Mouse (Mus musculus) induced T-regulatory cell, adult 2 months (primary cell): ENCODE measurements around the gene Adam17.

ENCODE experiments used
- DNase-seq: peaks from one replicate; pipeline ENCODE4 v3.0.0-alpha.2; 2012; ENCODE audit warnings: low read depth

Gene Adam17

DNA sequence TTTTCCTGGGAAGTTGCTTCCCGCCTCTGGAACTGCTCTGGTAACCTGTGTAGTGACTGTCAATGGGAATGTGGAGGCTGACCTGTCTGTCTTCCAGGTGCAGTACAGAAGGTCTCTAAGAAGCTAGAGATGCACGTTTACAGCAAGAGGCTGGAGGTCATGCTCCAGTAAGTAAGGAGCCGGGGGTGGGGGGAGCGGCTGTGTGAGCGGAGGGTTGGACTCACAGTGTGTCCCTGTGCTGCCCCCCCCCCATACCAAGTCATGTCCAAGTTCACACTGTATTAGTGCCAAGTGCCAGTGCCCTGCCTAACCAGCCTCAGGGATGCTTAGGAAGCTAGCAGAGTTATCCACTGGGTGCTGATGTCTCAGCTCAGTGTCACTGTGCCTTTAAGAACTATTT lies 61.2 kb downstream of the Adam17 start:
- no peak for DNase-seq

DNA sequence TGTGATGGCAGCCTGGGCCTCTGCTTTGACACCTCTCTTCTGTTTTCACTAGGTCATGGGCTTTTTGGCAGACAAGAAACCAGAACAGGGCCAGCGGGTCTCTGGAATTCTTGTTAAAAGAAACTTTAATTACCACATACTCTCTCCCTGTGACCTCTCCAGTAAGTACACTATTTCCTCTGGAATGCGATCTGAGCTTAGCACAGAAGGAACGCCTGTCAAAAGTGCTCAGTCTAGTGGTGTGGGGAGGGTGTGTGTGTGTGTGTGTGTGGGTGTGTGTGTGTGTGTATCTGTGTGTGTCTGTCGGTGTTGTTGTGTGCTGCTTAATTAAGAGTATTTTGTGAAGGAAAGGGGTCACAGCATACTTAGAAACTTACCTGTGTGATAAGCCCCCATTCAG lies 66.7 kb downstream of the Adam17 start:
- DNase-seq, result no peak

GRCm38 (mm10) chr12:21305741-21306140 lies 67.7 kb downstream of the Adam17 start:
- DNase-seq, result no peak

DNA sequence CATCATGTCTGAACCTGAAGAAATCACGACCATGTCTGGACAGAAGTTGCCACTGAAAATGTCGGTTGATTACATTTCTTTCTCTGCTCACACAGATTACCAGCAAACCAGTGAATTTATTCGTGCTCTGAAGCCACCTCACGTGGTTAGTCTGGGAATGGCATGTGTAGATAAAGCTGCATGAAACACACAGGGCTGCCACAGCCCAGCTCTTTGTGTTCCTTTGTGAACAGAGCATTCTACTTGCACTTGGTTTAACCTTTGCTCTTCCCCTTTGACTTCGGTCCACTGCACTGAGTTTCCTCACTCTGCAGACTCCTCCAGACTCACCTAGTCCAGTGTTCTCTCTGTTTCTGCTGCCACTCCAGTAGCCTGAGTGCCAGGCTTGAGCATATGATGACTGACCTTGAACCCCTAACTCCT lies 71.1 kb downstream of the Adam17 start:
- no peak for DNase-seq

- DNase-seq, result no peak
Observed at GRCm38 (mm10) chr12:21301932-21302331, 71.5 kb downstream of the Adam17 start.

DNA sequence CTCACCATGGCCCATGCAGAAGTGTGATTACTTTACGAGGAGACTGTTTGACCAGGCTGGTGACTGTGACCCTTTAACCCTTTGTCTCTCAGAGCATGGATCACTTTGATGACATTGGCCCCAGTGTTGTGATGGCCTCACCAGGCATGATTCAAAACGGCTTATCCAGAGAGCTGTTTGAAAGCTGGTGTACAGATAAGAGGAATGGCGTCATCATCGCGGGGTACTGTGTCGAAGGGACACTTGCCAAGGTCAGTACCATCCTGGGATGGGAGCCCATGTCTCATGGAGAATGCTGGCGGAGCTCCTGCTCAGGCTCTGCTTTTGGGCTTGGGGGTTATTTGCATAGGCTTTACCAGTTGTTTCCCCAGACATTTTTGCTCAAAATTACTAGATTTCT lies 72.1 kb downstream of the Adam17 start:
- DNase-seq, result no peak

DNA sequence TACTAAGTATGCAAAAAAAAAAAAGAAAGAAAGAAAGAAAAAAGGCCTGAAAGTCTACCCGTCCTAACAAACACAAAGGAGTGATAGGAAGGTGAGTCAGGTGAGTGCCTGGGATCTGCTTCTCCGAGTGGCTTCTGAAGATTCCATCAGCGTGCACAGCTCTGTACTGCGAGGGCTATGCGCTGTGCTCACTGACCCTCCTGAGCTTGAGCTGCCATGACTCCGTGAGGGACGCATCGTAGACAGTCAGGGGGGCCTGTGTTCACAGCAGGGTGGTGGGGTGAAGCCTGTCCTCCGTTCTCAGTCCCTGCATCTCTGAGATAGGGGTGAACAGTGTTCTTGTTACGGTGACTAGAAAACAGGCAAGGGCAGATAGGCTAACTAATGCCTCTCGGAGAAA lies 74.6 kb downstream of the Adam17 start:
- DNase-seq, result no peak

DNA sequence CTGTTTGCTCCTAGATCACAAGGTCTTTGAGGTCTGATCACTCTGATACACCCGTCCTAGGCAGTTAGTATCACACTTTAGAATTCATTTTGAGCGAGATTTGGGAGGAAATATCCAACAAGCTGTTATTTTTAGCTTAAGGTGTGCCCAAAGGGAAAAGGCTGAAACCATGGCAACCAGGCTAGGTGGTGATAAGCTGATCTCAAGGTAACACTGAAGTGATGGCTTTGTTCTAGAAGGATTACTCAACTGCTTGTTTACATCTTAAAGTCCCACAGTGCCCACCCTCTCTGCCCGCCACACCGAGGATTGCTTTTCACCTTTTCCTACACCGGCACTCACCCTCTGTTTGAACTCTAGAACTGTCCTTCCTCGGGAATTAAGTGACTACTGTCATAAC lies 83.8 kb downstream of the Adam17 start:
- no peak for DNase-seq

DNA sequence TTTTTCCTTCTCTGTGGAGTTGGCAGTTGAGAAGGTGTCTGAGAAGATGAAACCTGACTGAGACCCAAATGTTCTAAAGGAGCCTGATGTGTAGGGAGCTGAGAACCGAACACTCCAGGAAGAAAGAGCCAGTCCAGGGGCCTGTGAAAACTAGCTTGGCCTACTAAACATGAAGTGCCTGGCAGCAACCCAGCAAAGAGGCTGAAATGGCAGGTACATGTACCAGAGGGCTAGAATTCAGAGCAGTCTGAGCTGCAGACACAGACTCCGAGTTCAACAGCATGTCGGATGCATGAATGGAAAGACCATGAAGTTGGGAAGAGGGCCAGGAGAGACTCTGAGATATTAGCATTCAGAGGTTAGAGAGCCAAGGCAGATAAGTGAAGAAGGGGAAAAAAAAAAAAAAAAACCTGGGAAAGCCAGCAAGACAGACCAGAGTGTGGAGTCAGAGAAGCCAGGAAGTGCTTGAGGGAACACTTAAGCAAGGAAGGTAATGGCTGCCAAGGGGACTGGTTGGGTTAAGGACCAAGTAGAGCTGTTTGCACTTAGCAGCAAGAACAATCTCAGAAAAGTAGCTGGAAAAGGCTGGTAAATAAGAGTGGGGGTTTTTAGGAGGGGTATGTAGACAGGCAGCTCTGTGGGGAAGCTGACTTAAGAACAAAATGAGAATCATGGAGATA lies 84.6 kb downstream of the Adam17 start:
- no peak for DNase-seq

GRCm38 (mm10) chr12:21286712-21287650 lies 86.5 kb downstream of the Adam17 start:
- peak; percentile 78 for DNase-seq

DNA sequence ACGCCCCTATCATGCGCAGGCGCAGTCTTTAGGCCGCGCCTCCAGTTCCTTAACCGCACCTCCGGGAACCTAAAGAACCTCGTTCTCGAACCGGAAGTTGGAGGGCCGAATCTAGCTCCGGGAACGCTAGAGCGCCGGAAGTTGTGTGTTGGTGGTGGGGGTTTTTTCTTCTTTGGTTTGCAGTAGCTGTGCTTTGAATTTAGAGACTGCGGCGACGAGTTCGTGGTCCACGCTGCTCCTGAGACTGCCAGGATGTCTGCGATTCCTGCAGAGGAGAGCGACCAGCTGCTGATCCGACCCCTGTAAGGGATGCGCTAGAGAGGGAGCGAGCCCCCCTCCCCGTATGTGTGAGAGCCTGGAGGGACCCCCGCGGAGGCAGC lies 87.2 kb downstream of the Adam17 start, which contains the start of gene Itgb1bp1:
Gene Itgb1bp1, minus strand, starts transcription at position 42 of the 380 bp plus-strand sequence.
- DNase-seq, result peak; percentile 99

GRCm38 (mm10) chr12:21285508-21286242 lies 87.8 kb downstream of the Adam17 start:
- no peak for DNase-seq

DNA sequence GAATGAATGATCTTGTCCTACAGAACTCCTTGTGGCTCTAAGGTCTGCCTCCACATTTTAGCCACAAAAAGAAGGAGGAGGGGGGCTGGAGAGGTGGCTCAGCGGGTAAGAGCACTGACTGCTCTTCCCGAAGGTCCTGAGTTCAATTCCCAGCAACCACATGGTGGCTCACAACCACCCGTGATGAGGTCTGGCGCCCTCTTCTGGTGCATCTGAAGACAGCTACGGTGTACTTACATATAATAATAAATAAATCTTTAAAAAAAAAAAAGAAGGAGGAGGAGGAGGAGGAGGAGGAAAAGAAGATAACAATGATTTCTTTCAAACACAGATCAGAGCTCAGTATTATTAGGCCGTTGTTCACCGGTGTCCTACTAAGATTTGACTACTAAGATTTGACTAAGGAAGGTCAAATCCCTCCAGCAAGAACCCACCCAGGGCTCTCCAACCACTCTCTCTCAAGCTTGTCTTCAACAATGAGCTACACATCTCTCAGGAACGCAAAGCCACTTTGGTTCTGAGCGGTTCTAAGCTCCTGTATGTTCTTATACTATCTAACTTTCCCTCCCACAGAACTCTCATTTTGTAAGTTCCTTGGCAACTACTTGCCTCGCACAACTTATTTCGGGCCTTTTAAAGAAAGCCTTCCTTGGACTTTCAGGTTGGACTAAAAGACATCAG lies 88.5 kb downstream of the Adam17 start, which contains the start of gene Cpsf3:
Gene Cpsf3, plus strand, starts transcription at position 631 of the 681 bp plus-strand sequence.
- DNase-seq, result peak; percentile 68

DNA sequence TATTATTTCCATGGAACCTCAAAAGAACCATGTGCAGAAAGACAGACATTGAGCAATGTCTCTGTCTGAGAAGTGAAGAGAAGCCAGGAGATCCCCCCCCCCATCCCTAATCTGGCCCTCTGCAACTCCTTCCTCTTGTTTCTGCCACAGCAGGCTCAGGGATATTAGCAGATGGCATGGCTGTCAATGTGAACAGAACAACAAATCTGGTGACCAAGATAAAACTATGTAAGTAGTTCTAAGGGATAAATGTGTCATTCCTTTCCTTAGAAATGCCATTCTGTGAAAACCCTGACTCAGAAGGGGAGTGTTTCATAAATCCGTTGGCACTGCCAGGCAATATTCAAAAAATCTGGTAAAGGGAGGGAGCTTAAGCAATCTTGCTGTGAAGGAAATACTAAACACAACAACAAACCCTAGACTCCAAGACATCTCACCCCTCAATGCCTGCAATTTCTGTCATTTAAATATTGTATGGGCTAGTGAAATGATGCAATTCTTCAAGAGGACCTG lies 96.0 kb downstream of the Adam17 start:
- no peak for DNase-seq

DNA sequence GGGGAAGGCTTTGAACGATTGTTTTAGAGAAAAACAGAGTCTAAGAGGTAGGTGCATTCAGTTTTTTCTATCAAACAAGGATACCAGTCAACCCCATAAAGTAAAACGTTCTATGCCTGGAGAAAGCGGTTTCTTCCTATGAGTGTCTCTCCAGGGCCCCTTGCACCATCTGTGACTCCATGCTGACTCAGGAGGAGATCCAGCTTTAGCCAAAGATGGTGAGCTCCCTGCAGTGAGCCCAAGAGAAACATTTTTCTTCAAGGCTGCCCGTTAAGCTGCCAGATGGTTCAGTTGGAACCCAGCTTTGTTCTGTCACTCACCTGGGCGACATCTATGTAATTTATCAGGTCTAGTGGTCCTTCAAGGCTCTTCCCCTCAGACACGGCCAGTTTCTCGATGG lies 99.0 kb downstream of the Adam17 start:
- DNase-seq, result no peak
